ENCODE assay signal across 10 mouse cellular contexts in the genomic region with DNA sequence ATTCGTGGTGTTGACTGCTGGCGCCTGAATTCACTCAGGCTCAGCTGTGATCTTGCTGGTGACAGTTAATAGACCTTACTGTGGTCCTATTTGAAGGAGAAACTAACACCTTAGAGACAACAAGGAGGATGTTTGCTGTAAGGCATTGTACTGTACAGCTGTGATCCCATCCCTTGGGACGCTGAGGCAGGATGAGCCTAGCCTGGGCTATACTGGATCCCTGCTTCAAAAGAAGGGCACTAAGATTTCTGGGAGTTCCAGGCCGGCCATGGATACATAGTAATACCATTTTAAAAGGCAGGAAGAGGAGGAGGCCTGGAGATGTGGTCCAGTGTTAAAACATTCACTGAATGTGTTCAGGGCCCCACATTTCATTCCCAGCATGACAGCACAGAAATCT. TPM values are rescaled to one million over a fixed set of nuclear protein-coding genes. Genes with fewer than 3 reads are reported as not detected.
DNase-seq lines count a peak whose midpoint lies in the region; ATAC-seq and TF ChIP-seq lines count a peak whose summit lies in the region.
"Had no signal": no experiment of that assay in that cellular context is flagged by ENCODE, and none has a peak within 500 bp of the region (broad histone marks: within the 10 kb centered on the region; RNA-seq: fewer than 3 reads in every experiment).

No protein-coding gene starts in this region.

- H3K27me3 ChIP-seq in kidney, embryonic 14.5 days (ENCODE audit: control insufficient read depth, insufficient read depth, low read length), result no peaks in the 10 kb centered on the region
- no peaks in the 10 kb centered on the region for H3K27me3 ChIP-seq in embryonic facial prominence, embryonic 15.5 days
- no peaks in the 10 kb centered on the region for H3K27me3 ChIP-seq in intestine, embryonic 16.5 days (replicated peaks; ENCODE audit: control insufficient read depth, insufficient read depth, low read length)
- no peaks in the 10 kb centered on the region for H3K27me3 ChIP-seq in midbrain, postnatal 0 days (ENCODE audit: insufficient read depth, low read length)

- intact Hi-C loops in gastrocnemius, postnatal 14 days (cut with DNase I; ENCODE audit: low total_unique reads), result no loop called here

- H3K4me3 ChIP-seq in kidney, embryonic 14.5 days (ENCODE audit: low read length), result peak overlapping the region; percentile 60; the same call in 1 of the 2 replicates
- H3K4me3 ChIP-seq in embryonic facial prominence, embryonic 15.5 days (replicated peaks), result peak overlapping the region; percentile 77
- H3K4me3 ChIP-seq in intestine, embryonic 16.5 days (ENCODE audit: low read length), result peak overlapping the region; percentile 86
- H3K4me3 ChIP-seq in midbrain, postnatal 0 days (ENCODE audit: low read depth, low read length), result no peak overlapping the region; the same call in 1 of the 2 replicates

- ATAC-seq in kidney, embryonic 14.5 days (ENCODE audit: low FRiP score, low TSS enrichment), result no peak
- ATAC-seq in embryonic facial prominence, embryonic 15.5 days (ENCODE audit: insufficient number of reproducible peaks, low FRiP score, low TSS enrichment, low read depth), result no peak
- no peak for ATAC-seq in intestine, embryonic 16.5 days
- ATAC-seq in midbrain, postnatal 0 days (ENCODE audit: low FRiP score), result no peak

- TF ChIP-seq CTCF in midbrain, postnatal 0 days (IDR thresholded peaks at IDR 0.05), result no peak

- DNase-seq in kidney, postnatal 4 days, result no peak
- no peak for DNase-seq in midbrain, postnatal 0 days (ENCODE audit: low spot score)
- no peak for DNase-seq in gastrocnemius, postnatal 25 days
- no peak for DNase-seq in left cerebral cortex, adult 18-20 months (ENCODE audit: low spot score in 2 of 2)
- no peak for DNase-seq in gastrocnemius, postnatal 14 days
- DNase-seq: cerebellum, adult 9-10 months; kidney, adult 9 months had no signal

- no peak overlapping the region for H3K27ac ChIP-seq in kidney, embryonic 14.5 days (ENCODE audit: low read depth, low read length)
- no peak overlapping the region for H3K27ac ChIP-seq in embryonic facial prominence, embryonic 15.5 days (replicated peaks)
- no peak overlapping the region for H3K27ac ChIP-seq in intestine, embryonic 16.5 days (ENCODE audit: low read length)
- no peak overlapping the region for H3K27ac ChIP-seq in midbrain, postnatal 0 days (ENCODE audit: low read depth, low read length)

- no peaks in the 10 kb centered on the region for H3K9me3 ChIP-seq in kidney, embryonic 14.5 days (ENCODE audit: control insufficient read depth, low read length)
- H3K9me3 ChIP-seq in embryonic facial prominence, embryonic 15.5 days (replicated peaks), result no peaks in the 10 kb centered on the region
- H3K9me3 ChIP-seq in intestine, embryonic 16.5 days (ENCODE audit: control insufficient read depth, low read length), result no peaks in the 10 kb centered on the region
- no peaks in the 10 kb centered on the region for H3K9me3 ChIP-seq in midbrain, postnatal 0 days (ENCODE audit: low read length)

- WGBS in kidney, embryonic 14.5 days, result 87% methylated on average over 4 of the region's 4 CpGs
- 85% methylated on average over 4 of the region's 4 CpGs for WGBS in embryonic facial prominence, embryonic 15.5 days
- WGBS in intestine, embryonic 16.5 days, result 79% methylated on average over 4 of the region's 4 CpGs
- 86% methylated on average over 4 of the region's 4 CpGs for WGBS in midbrain, postnatal 0 days

- H3K4me2 ChIP-seq in kidney, embryonic 14.5 days (replicated peaks; ENCODE audit: low read depth, low read length), result no peak overlapping the region; the same call in 1 of the 2 replicates
- peak overlapping the region; percentile 90 for H3K4me2 ChIP-seq in embryonic facial prominence, embryonic 15.5 days (replicated peaks)
- H3K4me2 ChIP-seq in intestine, embryonic 16.5 days (ENCODE audit: low read depth, low read length), result peak overlapping the region; percentile 79
- peak overlapping the region; percentile 94; the same call in 1 of the 2 replicates for H3K4me2 ChIP-seq in midbrain, postnatal 0 days (ENCODE audit: low read depth, low read length, poor library complexity, severe bottlenecking)

- no peak overlapping the region for H3K9ac ChIP-seq in kidney, embryonic 14.5 days (ENCODE audit: low read depth, low read length)
- H3K9ac ChIP-seq in embryonic facial prominence, embryonic 15.5 days, result no peak overlapping the region
- peak overlapping the region; percentile 90; the same call in 1 of the 2 replicates for H3K9ac ChIP-seq in intestine, embryonic 16.5 days (ENCODE audit: low read depth, low read length)
- H3K9ac ChIP-seq in midbrain, postnatal 0 days (replicated peaks; ENCODE audit: low read length, poor library complexity, severe bottlenecking), result no peak overlapping the region

- peaks cover 7% of the 10 kb centered on the region; the same call in 1 of the 2 replicates for H3K4me1 ChIP-seq in kidney, embryonic 14.5 days (ENCODE audit: control insufficient read depth, insufficient read depth, low read length)
- H3K4me1 ChIP-seq in embryonic facial prominence, embryonic 15.5 days, result peaks cover 28% of the 10 kb centered on the region
- H3K4me1 ChIP-seq in intestine, embryonic 16.5 days (ENCODE audit: control insufficient read depth, insufficient read depth, low read length), result peaks cover 10% of the 10 kb centered on the region
- peaks cover 11% of the 10 kb centered on the region for H3K4me1 ChIP-seq in midbrain, postnatal 0 days (ENCODE audit: insufficient read depth, low read length)

- peaks cover 25% of the 10 kb centered on the region for H3K36me3 ChIP-seq in kidney, embryonic 14.5 days (ENCODE audit: control insufficient read depth, insufficient read depth, low read length)
- H3K36me3 ChIP-seq in embryonic facial prominence, embryonic 15.5 days, result peaks cover 32% of the 10 kb centered on the region
- H3K36me3 ChIP-seq in intestine, embryonic 16.5 days (ENCODE audit: control insufficient read depth, insufficient read depth, low read length), result peaks cover 11% of the 10 kb centered on the region
- peaks cover 23% of the 10 kb centered on the region for H3K36me3 ChIP-seq in midbrain, postnatal 0 days (ENCODE audit: insufficient read depth, low read length)

RNA-seq across cellular contexts. Expression of a gene that starts 1.7 kb away (rescaled TPM):
- 382 and 390 TPM in 2 replicates for polyA plus RNA-seq in kidney, embryonic 14.5 days (2014; fragmentation: Nextera tagmentation; extraction: Ambion mirVana)
- polyA plus RNA-seq in embryonic facial prominence, embryonic 15.5 days (2015; fragmentation: Nextera tagmentation; extraction: Ambion mirVana), result 317 and 339 TPM in 2 replicates
- polyA plus RNA-seq in intestine, embryonic 16.5 days (2015; fragmentation: Nextera tagmentation; extraction: Ambion mirVana), result 604 and 616 TPM in 2 replicates
- total RNA-seq in midbrain, postnatal 0 days (2014; rRNA removed), result 193 and 201 TPM in 2 replicates
- 358 and 388 TPM in 2 replicates for polyA plus RNA-seq in midbrain, postnatal 0 days (2015; fragmentation: Nextera tagmentation; extraction: Ambion mirVana)
- 100 to 1,000 TPM; 508 to 524 TPM for total RNA-seq in gastrocnemius, postnatal 25 days (2021)
- total RNA-seq in left cerebral cortex, adult 18-20 months (2021), result 100 to 1,000 TPM; 219 to 232 TPM
- total RNA-seq in gastrocnemius, postnatal 14 days (2021), result 100 to 1,000 TPM; 423 to 474 TPM

RNA-seq across cellular contexts. Expression of a gene that starts 10.2 kb away (rescaled TPM):
- polyA plus RNA-seq in kidney, embryonic 14.5 days (2014; fragmentation: Nextera tagmentation; extraction: Ambion mirVana), result 30.2 and 33.6 TPM in 2 replicates
- 72.3 and 88.0 TPM in 2 replicates for polyA plus RNA-seq in embryonic facial prominence, embryonic 15.5 days (2015; fragmentation: Nextera tagmentation; extraction: Ambion mirVana)
- polyA plus RNA-seq in intestine, embryonic 16.5 days (2015; fragmentation: Nextera tagmentation; extraction: Ambion mirVana), result 91.0 and 106 TPM in 2 replicates
- total RNA-seq in midbrain, postnatal 0 days (2014; rRNA removed), result 12.5 and 14.3 TPM in 2 replicates
- 16.8 and 19.6 TPM in 2 replicates for polyA plus RNA-seq in midbrain, postnatal 0 days (2015; fragmentation: Nextera tagmentation; extraction: Ambion mirVana)
- total RNA-seq in gastrocnemius, postnatal 25 days (2021), result 10 to 100 TPM; 50.9 to 53.1 TPM
- 10 to 100 TPM; 16.2 to 21.2 TPM for total RNA-seq in left cerebral cortex, adult 18-20 months (2021)
- 100 to 1,000 TPM; 232 to 267 TPM for total RNA-seq in gastrocnemius, postnatal 14 days (2021)

RNA-seq across cellular contexts. Expression of a gene that starts 10.7 kb away (rescaled TPM):
- 45.8 and 56.9 TPM in 2 replicates for polyA plus RNA-seq in kidney, embryonic 14.5 days (2014; fragmentation: Nextera tagmentation; extraction: Ambion mirVana)
- 61.2 and 64.6 TPM in 2 replicates for polyA plus RNA-seq in embryonic facial prominence, embryonic 15.5 days (2015; fragmentation: Nextera tagmentation; extraction: Ambion mirVana)
- 36.8 and 37.6 TPM in 2 replicates for polyA plus RNA-seq in intestine, embryonic 16.5 days (2015; fragmentation: Nextera tagmentation; extraction: Ambion mirVana)
- total RNA-seq in midbrain, postnatal 0 days (2014; rRNA removed), result 107 and 109 TPM in 2 replicates
- 34.2 and 34.5 TPM in 2 replicates for polyA plus RNA-seq in midbrain, postnatal 0 days (2015; fragmentation: Nextera tagmentation; extraction: Ambion mirVana)
- total RNA-seq in gastrocnemius, postnatal 25 days (2021), result 10 to 100 TPM; 40.1 to 43.6 TPM
- 10 to 100 TPM; 75.6 to 81.7 TPM for total RNA-seq in left cerebral cortex, adult 18-20 months (2021)
- total RNA-seq in gastrocnemius, postnatal 14 days (2021), result 10 to 100 TPM; 49.9 to 51.0 TPM

RNA-seq across cellular contexts. Expression of a gene that starts 24.3 kb away (rescaled TPM):
- 64.4 and 65.1 TPM in 2 replicates for polyA plus RNA-seq in kidney, embryonic 14.5 days (2014; fragmentation: Nextera tagmentation; extraction: Ambion mirVana)
- 75.2 and 77.0 TPM in 2 replicates for polyA plus RNA-seq in embryonic facial prominence, embryonic 15.5 days (2015; fragmentation: Nextera tagmentation; extraction: Ambion mirVana)
- polyA plus RNA-seq in intestine, embryonic 16.5 days (2015; fragmentation: Nextera tagmentation; extraction: Ambion mirVana), result 40.9 and 42.4 TPM in 2 replicates
- total RNA-seq in midbrain, postnatal 0 days (2014; rRNA removed), result 45.1 and 60.9 TPM in 2 replicates
- polyA plus RNA-seq in midbrain, postnatal 0 days (2015; fragmentation: Nextera tagmentation; extraction: Ambion mirVana), result 42.4 and 49.6 TPM in 2 replicates
- 10 to 100 TPM; 14.5 to 14.8 TPM for total RNA-seq in gastrocnemius, postnatal 25 days (2021)
- 10 to 100 TPM; 32.2 to 39.3 TPM for total RNA-seq in left cerebral cortex, adult 18-20 months (2021)
- 10 to 100 TPM; 15.2 to 19.4 TPM for total RNA-seq in gastrocnemius, postnatal 14 days (2021)

RNA-seq across cellular contexts. Expression of a gene that starts 41.7 kb away (rescaled TPM):
- polyA plus RNA-seq in kidney, embryonic 14.5 days (2014; fragmentation: Nextera tagmentation; extraction: Ambion mirVana), result 1,166 and 1,350 TPM in 2 replicates
- 969 and 997 TPM in 2 replicates for polyA plus RNA-seq in embryonic facial prominence, embryonic 15.5 days (2015; fragmentation: Nextera tagmentation; extraction: Ambion mirVana)
- polyA plus RNA-seq in intestine, embryonic 16.5 days (2015; fragmentation: Nextera tagmentation; extraction: Ambion mirVana), result 894 and 922 TPM in 2 replicates
- 971 and 1,162 TPM in 2 replicates for total RNA-seq in midbrain, postnatal 0 days (2014; rRNA removed)
- 633 and 645 TPM in 2 replicates for polyA plus RNA-seq in midbrain, postnatal 0 days (2015; fragmentation: Nextera tagmentation; extraction: Ambion mirVana)
- 100 to 1,000 TPM; 575 to 593 TPM for total RNA-seq in gastrocnemius, postnatal 25 days (2021)
- total RNA-seq in left cerebral cortex, adult 18-20 months (2021), result 1,000 to 10,000 TPM in 1 of 2 experiments, 100 to 1,000 TPM in 1; 965 to 1,061 TPM
- 100 to 1,000 TPM; 741 to 829 TPM for total RNA-seq in gastrocnemius, postnatal 14 days (2021)

Comparison
In these comparisons a context has a peak if more than half of its experiments do, and no peak if none do; other contexts are left out.
1. RNA of a gene that starts 10.2 kb away (total RNA-seq): 232 to 267 TPM in gastrocnemius, postnatal 14 days; 50.9 to 53.1 TPM in gastrocnemius, postnatal 25 days, 16.2 to 21.2 TPM in left cerebral cortex, adult 18-20 months and 12.5 to 14.3 TPM in midbrain, postnatal 0 days; every median in the first group is over 4 times any median in the second.